Mouse (Mus musculus) MEL (cell line): Measurements from ENCODE around the gene H2al1m. TPM values are rescaled to one million over a fixed set of nuclear protein-coding genes. Genes with fewer than 3 reads are reported as not detected.
"Not testable (repeated sequence)": the region's sequence is repeated elsewhere in the genome, so short reads cannot be mapped to it uniquely, and the experiment has no call there.

Source experiments
- DNase-seq: peaks from one replicate; pipeline ENCODE4 v3.0.0; 2011; ENCODE audit warnings: low read depth, low spot score
- H3K27ac ChIP-seq: 2 replicates; pipeline ENCODE4 v1.5.1; 2012; ENCODE audit warnings: low read depth, mild to moderate bottlenecking, control low read depth, low read length, moderate library complexity; ENCODE audit not compliant: control insufficient read depth
- H3K27me3 ChIP-seq, 2 experiments: fragments of 150-350 bp in 1 of 2; sonication (generic) in 1 of 2; 2 replicates each; pipeline ENCODE4 v1.6.1; 2012; ENCODE audit warnings: low read length in 2 of 2, mild to moderate bottlenecking in 2 of 2, improper control_type of control experiment in 1 of 2, moderate library complexity in 1 of 2; ENCODE audit not compliant: insufficient read depth in 2 of 2, control insufficient read depth in 1 of 2
- H3K36me3 ChIP-seq, 2 experiments: 2 replicates each; pipeline ENCODE4 v1.6.1; 2012 to 2014; ENCODE audit warnings: low read length in 2 of 2, improper control_type of control experiment in 1 of 2, inconsistent platforms in 1 of 2, mild to moderate bottlenecking in 1 of 2; ENCODE audit not compliant: insufficient read depth in 2 of 2, control insufficient read depth in 1 of 2
- H3K4me1 ChIP-seq, 2 experiments: fragments of 150-350 bp in 1 of 2; sonication (generic) in 1 of 2; 2 replicates each; pipeline ENCODE4 v1.6.1; 2012; ENCODE audit warnings: low read length in 2 of 2, improper control_type of control experiment in 1 of 2, mild to moderate bottlenecking in 1 of 2; ENCODE audit not compliant: insufficient read depth in 2 of 2, control insufficient read depth in 1 of 2
- H3K4me3 ChIP-seq, 2 experiments: fragments of 150-350 bp in 1 of 2; sonication (generic) in 1 of 2; 2 replicates each; pipeline ENCODE4 v1.5.1; 2012; ENCODE audit warnings: low read depth in 2 of 2, low read length in 2 of 2, mild to moderate bottlenecking in 2 of 2, moderate library complexity in 2 of 2, control low read depth in 1 of 2, improper control_type of control experiment in 1 of 2; ENCODE audit not compliant: control insufficient read depth in 1 of 2, insufficient read depth in 1 of 2
- H3K79me2 ChIP-seq: 2 replicates; pipeline ENCODE4 v1.6.1; 2012; ENCODE audit warnings: mild to moderate bottlenecking, low read length, moderate library complexity; ENCODE audit not compliant: control insufficient read depth, poor library complexity, insufficient read depth
- H3K9ac ChIP-seq: 2 replicates; pipeline ENCODE4 v1.6.1; 2012; ENCODE audit warnings: low read depth, mild to moderate bottlenecking, control low read depth, low read length, moderate library complexity; ENCODE audit not compliant: control insufficient read depth, poor library complexity, severe bottlenecking
- H3K9me3 ChIP-seq: fragments of 150-350 bp; sonication (generic); replicated peaks from 2 replicates; pipeline ENCODE4 v1.6.1; 2012; ENCODE audit warnings: mild to moderate bottlenecking, low read length, improper control_type of control experiment, moderate library complexity; ENCODE audit not compliant: insufficient read depth
- CHD1 ChIP-seq: IDR thresholded peaks from 2 replicates; pipeline ENCODE4 v1.6.1; 2012; ENCODE audit warnings: low read depth, mild to moderate bottlenecking, inconsistent platforms, low read length, improper control_type of control experiment
- EP300 ChIP-seq, 2 experiments: IDR thresholded peaks; 2 replicates each; pipeline ENCODE4 v1.6.1; 2011; ENCODE audit warnings: improper control_type of control experiment in 2 of 2, low read length in 2 of 2, low read depth in 1 of 2, mild to moderate bottlenecking in 1 of 2
- ETS1 ChIP-seq: IDR thresholded peaks from 2 replicates; pipeline ENCODE4 v1.6.1; 2012; ENCODE audit warnings: low read depth, mild to moderate bottlenecking, inconsistent platforms, low read length, improper control_type of control experiment, moderate library complexity
- KAT2A ChIP-seq: conservative IDR thresholded peaks from 2 replicates; pipeline ENCODE4 v1.6.1; 2012; ENCODE audit warnings: low read depth, low read length, improper control_type of control experiment, inconsistent platforms
- MXI1 ChIP-seq: IDR thresholded peaks from 2 replicates; pipeline ENCODE4 v1.6.1; 2011; ENCODE audit warnings: mild to moderate bottlenecking, low read depth, low read length, improper control_type of control experiment
- POLR2AphosphoS5 ChIP-seq: IDR thresholded peaks from 2 replicates; pipeline ENCODE4 v1.6.1; 2012; ENCODE audit warnings: low read depth, borderline replicate concordance, mild to moderate bottlenecking, inconsistent platforms, low read length, moderate library complexity, mixed read lengths
- SIN3A ChIP-seq: IDR thresholded peaks from 2 replicates; pipeline ENCODE4 v1.6.1; 2012; ENCODE audit warnings: low read length, improper control_type of control experiment, inconsistent platforms
- SMC3 ChIP-seq: IDR thresholded peaks from 2 replicates; pipeline ENCODE4 v1.6.1; 2011; ENCODE audit warnings: low read depth, low read length, improper control_type of control experiment
- TBP ChIP-seq: IDR thresholded peaks from 2 replicates; pipeline ENCODE4 v1.8.0; 2011; ENCODE audit warnings: low read depth, low read length, improper control_type of control experiment
- UBTF ChIP-seq: IDR thresholded peaks from 2 replicates; pipeline ENCODE4 v1.6.1; 2012; ENCODE audit warnings: low read depth, mild to moderate bottlenecking, inconsistent platforms, low read length, improper control_type of control experiment, moderate library complexity, borderline replicate concordance; ENCODE audit not compliant: insufficient read depth
- ZMIZ1 ChIP-seq: IDR thresholded peaks from 2 replicates; pipeline ENCODE4 v1.6.1; 2012; ENCODE audit warnings: low read depth, mild to moderate bottlenecking, inconsistent platforms, low read length, improper control_type of control experiment, moderate library complexity
- polyA plus RNA-seq, 2 experiments: library from polyadenylated mRNA; stranded (reverse) in 1 of 2; unstranded in 1 of 2; fragments of >175 nt in 1 of 2; fragments of >200 nt in 1 of 2; gene quantifications; 2 replicates each; pipeline versions ENCODE4 v1.2.1 to v1.2.4; 2012; ENCODE audit warnings: low replicate concordance in 2 of 2, low read depth in 1 of 2; ENCODE audit not compliant: insufficient read length in 2 of 2, insufficient read depth in 1 of 2, missing spikeins in 1 of 2
- total RNA-seq: library from RNA; depleted of rRNA; stranded (reverse); fragments of 300-350 nt; gene quantifications from 2 replicates; pipeline ENCODE4 v1.2.3, GENCODE M21; 2012

The H2al1m gene
- total and polyA plus RNA-seq, 3 experiments: 0.85 to 3.5 TPM; not detected in 1

DNA sequence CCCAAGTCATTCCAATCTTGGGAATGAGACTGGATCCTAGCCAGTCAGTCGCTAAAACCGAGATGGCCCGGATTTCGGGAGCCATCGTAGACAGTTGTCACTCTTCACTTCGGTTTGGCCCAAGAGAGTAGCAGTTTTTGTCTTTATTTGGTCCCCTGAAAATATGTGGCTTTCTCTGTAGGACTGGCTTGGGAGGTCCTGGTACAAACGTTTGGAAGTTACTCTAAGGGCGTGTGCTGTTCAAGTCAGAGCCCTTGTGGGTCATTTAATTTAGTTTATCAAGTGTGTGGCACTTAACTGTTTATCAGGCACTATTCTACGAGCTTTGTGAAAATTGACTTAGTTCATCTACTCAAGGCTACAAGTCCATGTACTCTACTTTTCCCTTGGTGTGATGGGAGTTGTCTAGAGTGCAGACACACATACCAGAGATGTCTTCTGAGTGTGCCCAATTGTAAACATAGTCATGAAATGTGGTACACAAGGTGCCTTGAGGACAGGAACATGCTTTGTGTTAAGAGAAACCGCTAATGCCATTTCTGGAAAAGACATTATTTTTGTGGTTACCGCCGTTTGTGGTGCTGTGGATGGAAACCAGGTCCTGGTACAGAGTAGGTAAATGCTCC lies 10.1 kb upstream of the H2al1m start:
- H3K4me1 ChIP-seq: peaks cover 10 to 15% of the 10 kb centered on the region in 2 experiments; a peak in 3 of 4 replicates
- DNase-seq: peak; percentile 62
- H3K4me3 ChIP-seq: peak overlapping the region; percentile 96 to 97
- H3K9ac ChIP-seq: peak overlapping the region; percentile 92
- H3K36me3 ChIP-seq: peaks cover 0 to 24% of the 10 kb centered on the region in 2 experiments; a peak in 3 of 4 replicates
- H3K27ac ChIP-seq: peak overlapping the region; percentile 85
- no peak for TF ChIP-seq SMC3
- TF ChIP-seq CHD1: peak; percentile 93; the same call in 1 of the 2 replicates
- 0 out of 2 replicates have a peak, but pooled peaks have one; percentile 15 for TF ChIP-seq ETS1
- TF ChIP-seq KAT2A: no peak
- peak; percentile 68 for TF ChIP-seq SIN3A
- TF ChIP-seq EP300 (IDR thresholded peaks at IDR 0.05; ENCODE audit: low read depth in 1 of 2, low read length in 2 of 2): 0 out of 4 replicates have a peak, but pooled peaks of 1 of the 2 experiments have one; percentile 15
- TF ChIP-seq MXI1: peak; percentile 64; the same call in 1 of the 2 replicates
- no peak for TF ChIP-seq POLR2AphosphoS5
- TF ChIP-seq UBTF: no peak
- no peaks in the 10 kb centered on the region for H3K9me3 ChIP-seq
- no peaks in the 10 kb centered on the region for H3K27me3 ChIP-seq
- peaks cover 37% of the 10 kb centered on the region for H3K79me2 ChIP-seq

DNA sequence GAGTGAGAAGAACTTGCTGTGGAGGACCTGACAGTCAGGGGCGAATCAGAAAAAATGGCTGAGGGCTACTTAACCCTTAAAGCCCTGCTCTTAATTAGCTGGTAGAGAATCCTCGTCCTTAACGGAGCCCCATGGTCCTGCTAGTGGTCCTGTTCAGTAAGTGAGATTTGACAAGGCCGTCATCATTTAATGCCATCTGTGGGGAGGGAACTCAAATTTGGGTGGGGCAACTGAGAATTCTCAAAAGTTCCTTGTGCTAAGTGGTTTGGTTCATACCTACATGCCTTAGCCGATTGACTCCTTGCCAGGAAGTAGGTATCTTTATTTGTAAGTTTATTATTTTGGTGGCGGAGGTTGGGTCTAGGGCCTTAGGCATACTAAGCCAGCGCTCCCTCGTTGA lies 9.2 kb upstream of the H2al1m start:
- Histone ChIP-seq H3K4me1 (peaks cover 10 to 15% of the 10 kb centered on the region in 2 experiments; a peak in 3 of 4 replicates), H3K27me3 (no peaks in the 10 kb centered on the region), H3K36me3 (peaks cover 0 to 24% of the 10 kb centered on the region in 2 experiments; a peak in 3 of 4 replicates), H3K9ac (peak overlapping the region; percentile 92), H3K27ac (peak overlapping the region; percentile 85), H3K4me3 (peak overlapping the region; percentile 96 to 97), H3K9me3 (no peaks in the 10 kb centered on the region), H3K79me2 (peaks cover 39% of the 10 kb centered on the region)
- peak; percentile 55 for DNase-seq
- TF ChIP-seq TBP (peak; percentile 32; the same call in 1 of the 2 replicates), ZMIZ1 (no peak)

DNA sequence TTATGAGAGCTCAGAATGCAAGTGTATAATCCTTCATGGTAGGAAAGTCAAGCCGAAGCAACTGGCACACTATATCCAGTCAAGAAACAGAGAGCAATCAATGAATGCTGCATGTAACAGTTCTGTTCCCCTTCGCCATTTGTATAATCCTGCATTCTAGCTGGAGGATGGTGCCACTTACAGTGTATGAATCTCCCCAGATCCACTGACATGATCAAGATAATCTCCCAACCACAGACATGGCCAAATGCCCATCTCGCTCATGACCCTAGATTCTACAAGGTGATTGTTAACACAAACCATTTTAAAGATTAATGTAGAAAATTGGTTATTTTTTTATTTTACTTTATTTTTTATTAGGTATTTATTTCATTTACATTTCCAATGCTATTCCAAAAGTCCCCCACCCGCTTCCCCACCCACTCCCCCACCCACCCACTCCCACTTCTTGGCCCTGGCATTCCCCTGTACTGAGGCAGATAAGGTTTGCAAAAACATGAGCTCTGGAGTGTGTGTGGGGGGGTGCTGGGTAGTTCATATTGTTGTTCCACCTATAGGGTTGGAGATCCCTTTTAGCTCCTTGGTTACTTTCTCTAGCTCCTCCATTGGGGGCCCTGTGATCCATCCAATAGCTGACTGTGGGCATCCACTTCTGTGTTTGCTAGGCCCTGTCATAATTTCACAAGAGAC lies 9.7 kb downstream of the H2al1m start:
- not testable (repeated sequence) for H3K4me1 ChIP-seq, H3K9ac ChIP-seq, H3K27me3 ChIP-seq, H3K36me3 ChIP-seq, DNase-seq, H3K27ac ChIP-seq, H3K4me3 ChIP-seq, H3K79me2 ChIP-seq, H3K9me3 ChIP-seq
